In the genomic region with DNA sequence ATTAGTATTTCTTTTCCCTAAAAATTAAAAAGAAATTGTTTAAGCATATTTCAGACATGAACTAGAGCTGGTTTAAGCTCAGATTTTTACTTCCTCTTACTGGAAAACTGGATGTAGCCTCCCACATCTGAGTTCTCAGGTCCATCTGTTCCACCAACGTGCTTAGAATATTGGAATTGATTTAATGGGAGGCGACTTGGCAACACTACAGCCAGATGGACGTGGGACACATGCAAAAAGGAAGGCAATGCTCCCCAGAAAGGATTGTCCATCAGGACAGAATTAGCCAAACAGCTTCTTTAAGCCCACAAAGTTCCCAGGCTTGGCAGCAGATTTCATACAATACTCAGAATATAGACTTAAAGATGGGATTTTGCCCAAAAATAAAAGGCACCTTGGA, we compare ENCODE assay signal across 11 mouse cellular contexts.
DNase-seq lines count a peak whose midpoint lies in the region; ATAC-seq and TF ChIP-seq lines count a peak whose summit lies in the region.
"Had no signal": no experiment of that assay in that cellular context is flagged by ENCODE, and none has a peak within 500 bp of the region (broad histone marks: within the 10 kb centered on the region; RNA-seq: fewer than 3 reads in every experiment).

No protein-coding gene starts in this region.

- no peak overlapping the region for H3K4me3 ChIP-seq in hindbrain, postnatal 0 days (ENCODE audit: low read length)
- no peak overlapping the region for H3K4me3 ChIP-seq in hindbrain, embryonic 12.5 days
- no peak overlapping the region for H3K4me3 ChIP-seq in layer of hippocampus, adult 2 months

- WGBS in hindbrain, postnatal 0 days, result 39% methylated on average over 3 of the region's 3 CpGs
- WGBS in hindbrain, embryonic 12.5 days, result 63% methylated on average over 3 of the region's 3 CpGs

- DNase-seq in hindbrain, postnatal 0 days (ENCODE audit: low spot score), result peak; percentile 59
- DNase-seq in layer of hippocampus, adult 2 months (ENCODE audit: low spot score in 2 of 2), result peak; percentile 70 to 89
- peak; percentile 32 to 69 for DNase-seq in left cerebral cortex, postnatal 10 days (ENCODE audit: extremely low spot score in 1 of 2, low spot score in 2 of 2)
- peak; percentile 91 for DNase-seq in telencephalon, adult 2 months (ENCODE audit: low read depth, low spot score)
- no peak for DNase-seq in lung, postnatal 14 days
- DNase-seq in urinary bladder, postnatal 25 days (ENCODE audit: low spot score), result no peak
- DNase-seq in adrenal gland, postnatal 36 days, result no peak
- DNase-seq: kidney, postnatal 25 days; thymus, adult 2 months had no signal

- no peak overlapping the region for H3K27ac ChIP-seq in hindbrain, postnatal 0 days
- H3K27ac ChIP-seq in hindbrain, embryonic 12.5 days, result no peak overlapping the region
- peak overlapping the region; percentile 73 for H3K27ac ChIP-seq in layer of hippocampus, adult 2 months
- H3K27ac ChIP-seq: macrophage had no signal

- TF ChIP-seq CTCF in hindbrain, postnatal 0 days (IDR thresholded peaks at IDR 0.05; ENCODE audit: low read depth), result no peak
- no peak for TF ChIP-seq CTCF in layer of hippocampus, adult 2 months (conservative IDR thresholded peaks at IDR 0.05)

- H3K4me1 ChIP-seq in hindbrain, postnatal 0 days (ENCODE audit: insufficient read depth, low read length), result no peaks in the 10 kb centered on the region
- no peaks in the 10 kb centered on the region for H3K4me1 ChIP-seq in hindbrain, embryonic 12.5 days

- H3K9ac ChIP-seq in hindbrain, postnatal 0 days (replicated peaks; ENCODE audit: low read length), result no peak overlapping the region
- H3K9ac ChIP-seq in hindbrain, embryonic 12.5 days, result no peak overlapping the region

- H3K36me3 ChIP-seq in hindbrain, postnatal 0 days (ENCODE audit: insufficient read depth, low read length), result no peaks in the 10 kb centered on the region
- no peaks in the 10 kb centered on the region for H3K36me3 ChIP-seq in hindbrain, embryonic 12.5 days

- no peaks in the 10 kb centered on the region for H3K9me3 ChIP-seq in hindbrain, postnatal 0 days (ENCODE audit: low read length)
- H3K9me3 ChIP-seq in hindbrain, embryonic 12.5 days (replicated peaks), result no peaks in the 10 kb centered on the region

- no peak for ATAC-seq in hindbrain, postnatal 0 days
- ATAC-seq in hindbrain, embryonic 12.5 days (ENCODE audit: low FRiP score), result no peak

- H3K27me3 ChIP-seq in hindbrain, postnatal 0 days (ENCODE audit: insufficient read depth, low read length), result no peaks in the 10 kb centered on the region
- H3K27me3 ChIP-seq in hindbrain, embryonic 12.5 days, result no peaks in the 10 kb centered on the region

- intact Hi-C loops in left cerebral cortex, postnatal 10 days (cut with DNase I), result no loop called here

- no peak overlapping the region for H3K4me2 ChIP-seq in hindbrain, postnatal 0 days (ENCODE audit: low read depth, low read length)
- H3K4me2 ChIP-seq in hindbrain, embryonic 12.5 days (replicated peaks), result no peak overlapping the region

Comparison
In these comparisons a context has a peak if more than half of its experiments do, and no peak if none do; other contexts are left out.
1. DNase-seq: peak in hindbrain, postnatal 0 days (single experiment), layer of hippocampus, adult 2 months (2 of 2), left cerebral cortex, postnatal 10 days (2 of 2) and telencephalon, adult 2 months (single experiment); none in lung, postnatal 14 days (single experiment), urinary bladder, postnatal 25 days (single experiment) and adrenal gland, postnatal 36 days (0 of 2).